Mouse (Mus musculus): ENCODE data around the gene Sec61a2. TPM values are rescaled to one million over a fixed set of nuclear protein-coding genes. Genes with fewer than 3 reads are reported as not detected.

Sec61a2 gene
- total and polyA plus RNA-seq, 3 experiments: 13.9 to 32.3 TPM; not detected in 1

DNA sequence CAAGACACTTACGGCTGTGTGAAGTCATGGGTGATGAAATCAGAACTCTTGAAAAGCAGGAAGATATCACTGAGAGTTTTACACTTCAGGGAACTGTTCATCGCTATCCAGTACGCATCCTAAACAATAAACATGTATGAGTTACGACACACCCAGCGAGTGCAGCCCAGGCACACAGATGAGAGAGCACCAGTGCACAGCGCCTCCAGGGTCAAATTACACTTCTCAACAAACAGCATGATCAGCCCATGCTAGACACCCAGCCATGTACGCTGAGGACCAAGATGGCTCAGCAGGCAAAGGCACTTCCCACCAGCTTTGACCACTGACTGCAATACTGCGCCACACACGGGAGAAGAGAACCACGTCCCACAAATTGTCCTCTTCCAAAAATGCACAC lies 74.0 kb downstream of the Sec61a2 start:
- no peak for TF ChIP-seq RAD21 (IDR thresholded peaks at IDR 0.05; ENCODE audit: low read depth, low read length)
- no peak for TF ChIP-seq MYB (IDR thresholded peaks at IDR 0.05; ENCODE audit: low read depth, low read length)
- TF ChIP-seq UBTF (IDR thresholded peaks at IDR 0.05; ENCODE audit: borderline replicate concordance, insufficient read depth, low read depth, low read length): no peak
- no peak for TF ChIP-seq TBP (IDR thresholded peaks at IDR 0.05; ENCODE audit: low read depth, low read length)
- TF ChIP-seq ZC3H11A (IDR thresholded peaks at IDR 0.05; ENCODE audit: low read depth, low read length): no peak
- TF ChIP-seq MXI1 (IDR thresholded peaks at IDR 0.05; ENCODE audit: low read depth, low read length): no peak
- TF ChIP-seq POLR2AphosphoS5 (IDR thresholded peaks at IDR 0.05; ENCODE audit: borderline replicate concordance, low read depth, low read length): no peak
- no peak for TF ChIP-seq GATA1 (IDR thresholded peaks at IDR 0.05; ENCODE audit: low read depth, low read length)
- no peak for TF ChIP-seq TCF12 (IDR thresholded peaks at IDR 0.05; ENCODE audit: low read depth, low read length)
- TF ChIP-seq ETS1 (IDR thresholded peaks at IDR 0.05; ENCODE audit: low read depth, low read length): no peak
- no peak for TF ChIP-seq GABPA (IDR thresholded peaks at IDR 0.05; ENCODE audit: low read depth, low read length)
- TF ChIP-seq HCFC1 (IDR thresholded peaks at IDR 0.05; ENCODE audit: low read depth, low read length): no peak
- no peak for TF ChIP-seq BHLHE40 (IDR thresholded peaks at IDR 0.05; ENCODE audit: borderline replicate concordance, low read depth, low read length)
- no peak for TF ChIP-seq USF2 (IDR thresholded peaks at IDR 0.05; ENCODE audit: borderline replicate concordance in 1 of 2, insufficient read depth in 1 of 2, low read depth in 1 of 2, low read length in 2 of 2)
- no peak for TF ChIP-seq MAX (IDR thresholded peaks at IDR 0.05; ENCODE audit: low read length)
- no peak for TF ChIP-seq CTCF (IDR thresholded peaks at IDR 0.05 in 2 of 3, conservative IDR thresholded peaks at IDR 0.05 in 1 of 3; ENCODE audit: control insufficient read depth in 1 of 3, insufficient read depth in 1 of 3, low read depth in 2 of 3, low read length in 3 of 3, poor library complexity in 1 of 3, severe bottlenecking in 1 of 3)
- TF ChIP-seq ZKSCAN1 (IDR thresholded peaks at IDR 0.05; ENCODE audit: low read depth, low read length): no peak
- TF ChIP-seq E2F4 (IDR thresholded peaks at IDR 0.05; ENCODE audit: borderline replicate concordance, low read depth, low read length): no peak
- Histone ChIP-seq H3K9me3 (replicated peaks; ENCODE audit: insufficient read depth, low read length) (no peaks in the 10 kb centered on the region), H3K27me3 (ENCODE audit: control insufficient read depth in 1 of 2, insufficient read depth in 2 of 2, low read length in 2 of 2) (no peaks in the 10 kb centered on the region), H3K4me3 (ENCODE audit: control insufficient read depth in 1 of 2, insufficient read depth in 1 of 2, low read depth in 2 of 2, low read length in 2 of 2) (no peak overlapping the region), H3K79me2 (ENCODE audit: control insufficient read depth, insufficient read depth, low read length, poor library complexity) (no peaks in the 10 kb centered on the region), H3K36me3 (ENCODE audit: control insufficient read depth in 1 of 2, insufficient read depth in 2 of 2, low read length in 2 of 2) (peaks cover 11 to 24% of the 10 kb centered on the region in 2 experiments), H3K9ac (ENCODE audit: control insufficient read depth, low read depth, low read length, poor library complexity, severe bottlenecking) (no peak overlapping the region), H3K27ac (ENCODE audit: control insufficient read depth, low read depth, low read length) (no peak overlapping the region), H3K4me1 (ENCODE audit: control insufficient read depth in 1 of 2, insufficient read depth in 2 of 2, low read length in 2 of 2) (peaks cover 3 to 5% of the 10 kb centered on the region in 2 experiments; a peak in 3 of 4 replicates)
- no peak for DNase-seq (ENCODE audit: low read depth, low spot score)

Other genes with a start within 250 kb of the Sec61a2 start
- gene Camk1d, start 180.9 kb downstream of the Sec61a2 start, total RNA-seq (2012; rRNA removed): 2.9 and 3.7 TPM in 2 replicates
- gene Camk1d, start 180.9 kb downstream of the Sec61a2 start, polyA plus RNA-seq (2012; ENCODE audit: insufficient read depth in 1 of 2, insufficient read length in 2 of 2, low read depth in 1 of 2, low replicate concordance in 2 of 2, missing spikeins in 1 of 2): 1 to 10 TPM in 1 of 2 experiments, not detected in 1; 4.4 TPM
- gene Nudt5, start 50.4 kb downstream of the Sec61a2 start, total RNA-seq (2012; rRNA removed): 82.1 and 100 TPM in 2 replicates
- 100 to 1,000 TPM in 1 of 2 experiments, not detected in 1; 141 TPM for gene Nudt5, start 50.4 kb downstream of the Sec61a2 start, polyA plus RNA-seq (2012; ENCODE audit: insufficient read depth in 1 of 2, insufficient read length in 2 of 2, low read depth in 1 of 2, low replicate concordance in 2 of 2, missing spikeins in 1 of 2)
- 190 and 192 TPM in 2 replicates for gene Cdc123, start 50.3 kb downstream of the Sec61a2 start, total RNA-seq (2012; rRNA removed)
- 100 to 1,000 TPM; 338 to 770 TPM for gene Cdc123, start 50.3 kb downstream of the Sec61a2 start, polyA plus RNA-seq (2012; ENCODE audit: insufficient read depth in 1 of 2, insufficient read length in 2 of 2, low read depth in 1 of 2, low replicate concordance in 2 of 2, missing spikeins in 1 of 2)
- 0.35 and 0.39 TPM in 2 replicates for gene Gm13199, start 32.5 kb downstream of the Sec61a2 start, total RNA-seq (2012; rRNA removed)
- 1 to 10 TPM in 1 of 2 experiments, not detected in 1; 4.8 TPM for gene Gm13199, start 32.5 kb downstream of the Sec61a2 start, polyA plus RNA-seq (2012; ENCODE audit: insufficient read depth in 1 of 2, insufficient read length in 2 of 2, low read depth in 1 of 2, low replicate concordance in 2 of 2, missing spikeins in 1 of 2)
- gene Dhtkd1, start 47.4 kb upstream of the Sec61a2 start, total RNA-seq (2012; rRNA removed): 1.5 and 1.6 TPM in 2 replicates
- gene Dhtkd1, start 47.4 kb upstream of the Sec61a2 start, polyA plus RNA-seq (2012; ENCODE audit: insufficient read depth in 1 of 2, insufficient read length in 2 of 2, low read depth in 1 of 2, low replicate concordance in 2 of 2, missing spikeins in 1 of 2): 1 to 10 TPM in 1 of 2 experiments, not detected in 1; 1.6 TPM
- 15.2 and 15.3 TPM in 2 replicates for gene Upf2, start 56.0 kb upstream of the Sec61a2 start, total RNA-seq (2012; rRNA removed)
- gene Upf2, start 56.0 kb upstream of the Sec61a2 start, polyA plus RNA-seq (2012; ENCODE audit: insufficient read depth in 1 of 2, insufficient read length in 2 of 2, low read depth in 1 of 2, low replicate concordance in 2 of 2, missing spikeins in 1 of 2): 10 to 100 TPM in 1 of 2 experiments, not detected in 1; 30.9 TPM
- gene Proser2, start 234.8 kb upstream of the Sec61a2 start, total RNA-seq (2012; rRNA removed): not detected in 2 replicates
- not detected for gene Proser2, start 234.8 kb upstream of the Sec61a2 start, polyA plus RNA-seq (2012; ENCODE audit: insufficient read depth in 1 of 2, insufficient read length in 2 of 2, low read depth in 1 of 2, low replicate concordance in 2 of 2, missing spikeins in 1 of 2)

All from MEL (cell line).